Mouse (Mus musculus): ENCODE measurements around the gene Capn8.
"Not testable (repeated sequence)": the region's sequence is repeated elsewhere in the genome, so short reads cannot be mapped to it uniquely, and the experiment has no call there.

Gene Capn8

DNA sequence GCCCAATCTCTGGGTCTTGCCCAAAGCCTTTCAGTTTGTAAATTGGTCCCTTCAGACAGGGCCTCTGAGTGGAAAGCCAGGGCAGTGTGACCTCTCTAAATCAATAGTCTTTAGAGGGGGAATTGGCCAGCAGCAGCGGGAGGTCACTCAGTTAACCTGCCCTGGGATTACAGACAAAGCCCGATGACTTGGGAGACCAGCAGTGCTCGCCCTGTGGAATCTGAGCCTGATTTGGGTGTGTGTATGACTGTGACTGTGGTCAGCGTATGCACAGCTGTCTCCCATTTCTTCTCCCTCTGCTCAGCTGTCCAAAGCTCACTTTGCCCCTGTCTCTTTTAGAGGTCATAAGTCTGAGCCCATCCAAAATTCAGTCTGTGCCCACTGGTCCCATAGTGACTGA is 55.7 kb downstream of the Capn8 start:
- DNase-seq = no peak

GRCm38 (mm10) chr1:182621256-182621655 is 56.4 kb downstream of the Capn8 start:
- no peak for DNase-seq

DNA sequence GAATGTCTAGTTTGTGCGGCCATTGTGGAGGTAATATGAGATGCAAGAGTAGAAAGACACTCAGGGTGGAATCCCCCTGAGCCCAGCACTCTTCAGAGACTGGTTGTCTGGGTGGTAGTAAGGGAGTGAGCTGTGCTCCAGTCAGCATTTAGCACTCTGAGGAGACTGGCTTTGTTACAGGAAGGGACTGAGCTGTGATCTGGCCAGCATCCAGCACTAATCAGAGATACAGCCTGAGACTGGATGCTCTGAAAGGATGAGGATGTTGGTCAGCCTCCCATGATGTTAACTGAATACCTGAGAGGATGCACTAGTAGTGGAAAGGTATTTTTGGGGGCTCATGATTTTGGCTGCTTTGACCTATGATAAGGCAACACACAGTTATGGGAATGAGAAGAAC is 61.4 kb downstream of the Capn8 start:
- DNase-seq = no peak

DNA sequence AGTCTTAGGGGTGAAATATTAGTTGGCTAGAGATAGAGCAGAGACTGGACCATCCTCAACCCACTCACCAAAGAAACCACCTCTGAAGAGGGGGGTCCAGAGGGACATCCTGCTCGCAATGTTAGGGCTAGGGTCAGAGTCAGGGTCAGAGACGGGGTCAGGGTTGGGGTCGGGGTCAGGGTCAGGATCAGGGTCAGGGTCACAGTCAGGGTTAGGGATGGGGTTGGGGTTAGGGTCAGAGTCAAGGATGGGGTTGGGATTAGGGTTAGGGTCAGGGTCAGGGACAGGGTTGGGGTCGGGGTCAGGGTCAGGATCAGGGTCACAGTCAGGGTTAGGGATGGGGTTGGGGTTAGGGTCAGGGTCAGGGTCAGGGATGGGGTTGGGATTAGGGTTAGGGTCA is 64.4 kb downstream of the Capn8 start:
- DNase-seq = no peak

GRCm38 (mm10) chr1:182633712-182634294 is 69.0 kb downstream of the Capn8 start:
- DNase-seq = no peak

DNA sequence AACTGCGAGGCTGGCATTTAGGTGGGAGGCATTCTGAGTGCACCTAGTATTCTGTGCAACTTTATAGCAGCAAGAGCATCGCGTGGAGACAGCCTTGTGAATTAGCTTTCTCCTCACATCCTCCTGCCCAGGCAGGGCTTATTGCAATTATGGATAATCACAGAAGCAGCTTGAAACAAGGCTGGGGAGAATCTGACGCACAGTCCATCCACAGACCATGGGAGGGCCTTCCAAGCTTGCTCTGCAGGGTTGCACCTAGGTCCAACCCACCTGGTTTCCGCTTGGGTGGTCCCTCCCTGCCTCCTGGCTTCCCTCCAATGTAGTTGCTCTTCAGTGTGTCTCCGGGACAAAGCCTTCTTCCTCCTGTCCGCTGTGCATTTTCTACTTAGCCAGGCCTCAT is 74.2 kb downstream of the Capn8 start:
- DNase-seq = no peak

DNA sequence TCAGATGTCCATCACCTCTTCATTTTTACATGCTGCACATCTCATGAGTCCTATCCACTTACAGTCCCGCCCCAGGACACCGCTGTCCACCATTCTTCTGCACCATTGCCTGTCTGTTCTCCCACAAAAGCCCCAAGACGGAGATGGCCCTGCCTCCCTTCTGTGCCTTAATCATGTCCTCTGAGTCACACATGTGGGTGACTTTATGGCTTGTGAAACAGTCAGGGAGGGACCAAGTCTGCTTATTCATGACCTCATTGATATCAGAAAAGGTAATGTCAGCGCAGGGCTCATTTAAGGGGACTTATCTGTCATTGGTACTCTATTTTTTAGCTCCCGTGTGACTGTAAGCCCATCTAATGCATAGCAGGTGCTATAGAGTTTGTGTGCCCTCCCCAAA is 74.6 kb downstream of the Capn8 start:
- DNase-seq = no peak

GRCm38 (mm10) chr1:182640094-182640493 is 75.3 kb downstream of the Capn8 start:
- DNase-seq = no peak

DNA sequence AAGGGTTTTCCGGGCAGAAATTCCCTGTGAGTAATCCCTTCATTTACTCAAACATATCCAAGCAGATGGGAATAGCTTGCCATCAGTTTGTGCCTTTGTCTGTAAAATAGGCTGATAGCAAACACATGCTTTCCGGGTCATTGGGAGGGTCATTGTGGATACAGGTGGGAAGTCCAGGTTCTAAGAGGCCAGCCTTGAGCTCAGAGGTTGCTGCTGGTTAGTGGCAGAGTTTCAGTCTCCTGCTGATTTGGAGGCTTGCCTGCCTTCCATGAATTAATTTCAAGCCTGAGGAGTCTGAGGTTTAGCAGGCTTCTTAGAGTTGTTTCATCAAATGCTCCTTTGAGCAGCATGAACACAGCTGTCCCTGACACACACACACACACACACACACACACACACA is 78.0 kb downstream of the Capn8 start:
- DNase-seq = no peak

GRCm38 (mm10) chr1:182644418-182644817 is 79.6 kb downstream of the Capn8 start:
- not testable (repeated sequence) for DNase-seq

GRCm38 (mm10) chr1:182645211-182645668 is 80.4 kb downstream of the Capn8 start:
- DNase-seq = no peak

- DNase-seq = no peak
Measured at GRCm38 (mm10) chr1:182646796-182647195, 82.0 kb downstream of the Capn8 start.

DNA sequence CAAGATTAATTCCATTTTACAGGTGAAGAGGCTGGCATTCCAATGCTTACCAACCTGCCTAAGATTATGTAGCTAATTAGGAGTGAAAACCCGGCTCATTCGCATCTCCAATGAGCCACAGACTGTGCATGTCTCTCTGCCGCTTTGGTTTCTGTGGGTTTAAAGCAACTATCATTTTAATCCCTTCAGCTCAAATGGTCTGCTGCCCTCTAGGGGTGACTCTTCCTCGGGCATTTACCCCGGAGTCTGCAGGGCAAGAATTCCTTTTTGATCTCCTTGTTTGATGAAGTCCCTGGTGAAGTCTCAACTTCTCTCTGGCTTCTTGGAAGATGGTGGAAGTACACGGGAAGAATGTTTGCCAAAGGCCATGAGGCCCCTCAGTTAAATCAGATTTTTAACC is 93.0 kb downstream of the Capn8 start:
- peak; percentile 70 for DNase-seq

- DNase-seq = no peak
Measured at GRCm38 (mm10) chr1:182660365-182660764, 95.6 kb downstream of the Capn8 start.

- no peak for DNase-seq
Measured at GRCm38 (mm10) chr1:182663671-182664070, 98.9 kb downstream of the Capn8 start.

DNA sequence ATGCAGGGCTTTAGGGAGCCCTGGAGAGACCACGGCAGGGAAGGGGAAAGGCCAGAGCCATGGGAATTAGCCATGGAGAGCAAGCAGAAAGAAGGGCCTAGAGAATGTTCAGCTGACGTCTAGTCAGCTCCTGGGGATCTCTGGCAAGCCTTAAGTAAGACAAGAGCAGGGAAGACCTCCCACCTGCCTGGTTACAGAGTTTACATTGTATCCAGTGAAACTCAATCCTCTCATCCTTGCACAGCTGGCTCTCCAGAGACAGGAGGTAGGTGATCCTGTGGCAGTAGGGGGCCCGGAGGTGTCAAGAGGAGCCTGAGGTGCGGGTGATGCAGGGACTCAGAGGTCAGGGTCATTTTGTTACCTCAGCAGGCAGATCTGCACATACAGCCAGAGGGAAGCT is 100.0 kb downstream of the Capn8 start:
- DNase-seq = no peak

DNA sequence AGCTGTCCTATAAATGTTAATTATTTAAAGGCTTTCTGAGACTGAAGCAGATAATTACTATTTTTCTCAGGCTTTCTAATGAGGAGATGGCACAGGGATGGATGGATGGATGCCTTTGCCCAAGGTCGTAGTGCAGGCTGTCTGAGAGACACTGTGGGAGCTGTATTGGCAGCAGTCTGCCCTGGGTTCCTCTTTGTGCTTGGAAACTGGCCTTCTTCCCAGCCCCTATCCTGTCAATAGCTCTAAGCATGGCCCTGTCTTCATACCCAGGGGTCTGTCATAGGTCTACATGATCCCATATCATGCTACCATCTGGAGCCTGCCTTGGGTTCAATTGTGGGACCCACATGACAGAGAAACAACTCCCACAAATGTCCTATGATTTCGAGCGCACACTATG is 102.5 kb downstream of the Capn8 start:
- DNase-seq = no peak

DNA sequence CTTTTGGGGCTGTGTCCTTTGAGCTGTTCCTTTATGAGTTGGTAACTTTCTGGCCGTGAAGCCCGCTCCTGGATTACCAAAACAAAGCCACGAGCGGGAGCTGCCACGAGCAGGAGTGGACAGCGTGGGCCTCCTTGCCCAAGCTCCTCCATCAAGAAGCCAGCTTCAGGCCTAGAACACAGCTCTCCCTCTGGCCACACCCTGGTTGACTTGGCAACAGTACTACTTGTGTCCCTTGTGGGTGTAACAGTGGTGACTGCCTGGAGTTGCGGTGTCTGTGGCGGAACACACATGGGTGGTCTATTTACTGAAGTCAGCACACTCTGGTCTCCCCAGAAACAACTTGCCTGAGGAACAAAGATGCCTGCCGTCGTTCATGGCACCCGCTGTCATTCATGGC is 104.9 kb downstream of the Capn8 start:
- no peak for DNase-seq

DNA sequence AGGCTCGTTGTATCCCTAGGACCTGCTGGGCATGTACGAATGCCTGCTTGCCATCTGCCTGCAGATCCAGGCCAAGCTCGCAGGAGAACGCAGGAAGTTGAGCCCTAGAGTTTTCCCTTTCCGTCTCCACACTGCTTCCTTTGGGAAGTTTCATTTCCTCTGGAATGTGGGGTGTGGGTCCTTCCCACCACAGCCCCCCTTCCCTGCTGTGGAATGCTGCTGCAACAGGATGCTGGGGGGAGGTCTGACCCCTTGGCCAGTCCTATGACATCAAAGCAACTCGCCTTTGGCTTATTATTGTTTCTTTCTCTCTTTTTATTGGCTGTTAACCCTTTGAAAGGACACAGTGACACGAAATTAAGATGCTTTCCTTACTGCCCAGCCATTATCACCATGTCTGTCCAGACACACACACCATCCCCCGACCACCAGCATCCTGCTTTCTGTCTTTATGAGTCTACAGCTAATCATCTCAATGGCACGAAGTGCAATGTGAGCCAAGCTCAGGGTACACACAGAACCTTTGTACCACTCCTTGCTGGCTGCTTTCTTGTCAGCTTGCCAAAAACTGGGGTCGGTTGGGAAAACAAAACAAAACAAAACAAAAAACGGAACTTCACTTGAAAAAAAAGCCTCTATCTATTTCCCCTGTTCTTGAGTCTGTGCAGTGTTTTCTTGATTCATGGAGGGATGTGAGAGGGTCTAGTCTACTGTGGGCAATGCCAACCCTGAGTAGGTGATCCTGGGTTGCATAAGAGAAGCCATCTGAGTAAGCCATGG is 105.9 kb downstream of the Capn8 start:
- DNase-seq = no peak

GRCm38 (mm10) chr1:182671343-182671624 is 106.5 kb downstream of the Capn8 start:
- DNase-seq = no peak

DNA sequence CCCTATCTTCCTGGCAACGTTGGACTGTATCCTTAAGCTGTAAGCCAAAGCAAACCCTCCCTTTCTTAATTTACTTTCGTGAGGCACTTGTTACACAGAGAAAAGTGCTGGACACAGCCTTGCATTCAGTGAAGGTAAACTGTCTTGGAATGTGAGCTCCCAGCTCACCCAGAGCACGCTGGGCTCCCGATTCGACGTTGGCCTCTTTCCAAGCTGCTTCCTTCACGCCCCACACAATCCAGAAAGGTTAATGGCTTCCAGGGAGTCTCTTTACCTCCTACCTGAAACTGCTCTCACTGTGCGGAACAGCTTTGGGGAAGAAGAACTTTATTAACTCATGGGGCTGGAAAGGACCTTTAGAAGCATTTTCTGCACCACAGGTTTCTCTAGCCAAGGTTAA is 110.5 kb downstream of the Capn8 start:
- DNase-seq = no peak

DNA sequence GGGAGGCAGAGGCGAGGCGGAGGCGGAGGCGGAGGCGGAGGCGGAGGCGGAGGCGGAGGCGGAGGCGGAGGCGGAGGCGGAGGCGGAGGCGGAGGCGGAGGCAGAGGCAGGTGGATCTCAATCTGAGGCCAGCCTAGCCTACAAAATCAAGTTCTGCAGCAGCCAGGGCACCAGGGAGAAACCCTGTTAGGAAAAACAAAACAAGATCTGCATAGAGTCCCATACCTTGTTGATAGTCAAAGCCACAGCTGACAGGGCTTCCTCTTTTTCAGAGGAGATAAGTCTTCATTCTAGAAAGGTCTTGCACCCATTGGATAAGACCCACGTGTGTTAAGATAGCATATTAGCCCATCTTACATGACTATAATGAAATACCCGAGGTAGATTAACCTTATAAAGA is 113.3 kb downstream of the Capn8 start:
- no peak for DNase-seq

DNA sequence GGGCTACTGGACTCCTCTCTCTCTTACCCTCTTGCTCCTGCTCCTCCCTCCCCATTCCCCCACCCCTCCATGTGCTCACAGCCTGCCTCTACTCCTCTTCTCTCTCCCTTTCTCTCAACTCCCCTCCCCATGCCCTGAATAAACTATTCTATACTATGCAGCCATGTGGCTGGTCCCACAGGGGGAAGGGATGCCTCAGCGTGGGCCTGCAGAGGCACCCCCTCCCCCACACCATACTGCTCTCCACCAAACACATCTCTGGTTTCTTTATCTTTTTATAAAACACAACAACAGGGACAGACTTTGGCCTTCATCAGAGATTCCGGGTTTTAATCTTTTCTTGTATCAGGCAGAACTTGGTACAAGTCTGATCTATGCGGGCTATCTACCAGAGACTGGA is 114.4 kb downstream of the Capn8 start:
- DNase-seq = no peak

DNA sequence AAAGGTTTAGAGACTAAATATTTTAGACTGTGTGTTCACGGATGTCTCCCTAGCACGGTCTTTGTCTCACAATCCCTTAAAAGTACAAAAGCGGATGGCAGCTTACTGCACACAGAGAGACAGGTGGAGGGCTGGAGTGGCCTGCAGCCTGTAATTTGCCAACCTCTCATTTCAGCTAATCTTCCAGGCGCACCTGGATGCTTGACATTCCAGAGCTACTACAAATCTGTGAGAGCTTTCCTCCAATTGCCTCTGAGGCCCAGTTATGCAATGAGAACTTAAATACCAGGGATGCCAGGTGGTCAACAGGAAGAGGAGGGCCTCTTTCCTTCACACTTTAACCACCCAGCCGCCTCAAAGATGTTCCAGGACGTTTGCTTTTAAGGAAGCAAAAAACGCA is 114.8 kb downstream of the Capn8 start:
- no peak for DNase-seq
